Mouse (Mus musculus) urinary bladder, adult 2 months (tissue): ENCODE data around the gene Gclm. TPM values are rescaled to one million over a fixed set of nuclear protein-coding genes. Genes with fewer than 3 reads are reported as not detected.
"Not testable (repeated sequence)": the region's sequence is repeated elsewhere in the genome, so short reads cannot be mapped to it uniquely, and the experiment has no call there.

Source experiments
- DNase-seq: peaks from one replicate; pipeline ENCODE4 v3.0.0; 2022; ENCODE audit warnings: low spot score
- polyA plus RNA-seq: library from polyadenylated mRNA; depleted of rRNA; stranded (reverse); fragments of >200 nt; gene quantifications from 2 replicates; pipeline ENCODE4 v1.2.3, GENCODE M21; 2012

Gene Gclm
- polyA plus RNA-seq, 1 experiment: 84.0 TPM

DNA sequence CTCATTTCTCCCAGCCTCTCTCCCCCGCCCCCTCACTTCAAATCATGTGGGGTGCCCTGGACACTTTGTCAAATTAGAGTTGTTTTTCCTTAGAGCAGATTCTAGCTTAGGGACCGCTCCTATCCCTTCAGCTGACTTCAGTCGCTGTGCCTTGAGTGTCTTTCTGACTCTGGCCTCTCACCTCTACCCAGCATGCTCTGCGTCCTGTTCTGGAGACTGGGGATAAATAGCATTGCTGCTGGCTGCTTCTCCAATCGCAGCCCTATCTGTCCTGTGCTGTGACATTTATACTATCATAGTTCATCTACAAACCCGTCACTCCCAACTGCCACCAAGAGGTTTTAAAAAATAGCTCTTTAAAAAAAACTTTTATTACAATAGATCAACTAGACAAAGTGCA, 2.5 kb upstream of the Gclm start:
- no peak for DNase-seq

DNA sequence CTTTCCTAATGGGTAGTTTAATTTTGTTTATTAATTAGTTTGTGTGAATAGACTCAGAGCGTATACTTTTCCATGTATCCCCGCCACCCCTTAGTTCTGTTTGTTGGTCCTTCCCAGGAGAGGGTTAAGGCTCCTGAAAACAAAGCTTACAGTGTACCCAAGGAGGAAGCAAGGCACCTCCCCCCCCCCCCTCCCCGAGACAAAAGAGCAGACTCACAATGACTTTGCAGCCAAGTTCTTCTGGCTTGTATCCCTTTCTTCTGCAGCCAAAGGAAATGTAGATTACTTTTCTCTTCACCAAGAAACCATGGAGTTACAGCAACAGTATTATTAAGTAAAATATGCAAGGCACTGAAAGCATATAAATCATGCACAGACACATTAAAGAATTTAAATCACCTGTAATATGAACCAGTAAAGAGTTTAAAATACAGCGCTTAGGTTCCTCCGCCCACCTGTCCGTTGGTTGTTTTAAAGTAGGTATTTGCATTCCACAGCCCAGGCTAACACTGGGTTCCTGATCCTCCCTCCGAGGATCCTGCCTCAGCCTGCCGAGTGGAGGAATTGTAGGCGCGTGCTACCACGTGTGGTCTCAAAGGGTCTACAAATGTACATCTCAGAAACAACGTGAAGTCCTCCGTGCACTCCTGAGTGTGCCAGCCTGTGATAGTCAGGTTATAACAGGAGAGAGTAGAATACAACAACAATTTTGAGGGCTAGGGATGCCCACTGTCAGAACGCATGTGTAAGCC, 1.8 kb upstream of the Gclm start:
- no peak for DNase-seq

DNA sequence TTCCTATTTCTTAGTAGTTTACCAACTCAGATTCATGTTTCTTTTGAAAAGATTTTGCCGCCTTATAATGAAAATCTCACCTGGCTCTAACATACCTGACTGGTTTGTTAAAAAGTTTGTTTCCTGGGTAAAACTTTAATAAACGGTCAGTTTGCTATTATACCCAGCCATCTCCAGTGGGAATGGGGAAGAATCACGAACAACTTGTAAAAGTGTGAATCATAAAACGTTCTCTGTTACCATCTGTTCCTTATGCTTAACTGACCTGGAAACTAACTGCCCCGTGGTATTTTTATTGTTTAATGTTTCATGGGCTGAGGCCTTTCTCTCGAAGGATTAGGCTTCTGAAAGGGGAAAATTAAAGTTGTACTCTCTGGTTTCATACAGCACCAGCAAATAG, 598 bp upstream of the Gclm start:
- DNase-seq: no peak

DNA sequence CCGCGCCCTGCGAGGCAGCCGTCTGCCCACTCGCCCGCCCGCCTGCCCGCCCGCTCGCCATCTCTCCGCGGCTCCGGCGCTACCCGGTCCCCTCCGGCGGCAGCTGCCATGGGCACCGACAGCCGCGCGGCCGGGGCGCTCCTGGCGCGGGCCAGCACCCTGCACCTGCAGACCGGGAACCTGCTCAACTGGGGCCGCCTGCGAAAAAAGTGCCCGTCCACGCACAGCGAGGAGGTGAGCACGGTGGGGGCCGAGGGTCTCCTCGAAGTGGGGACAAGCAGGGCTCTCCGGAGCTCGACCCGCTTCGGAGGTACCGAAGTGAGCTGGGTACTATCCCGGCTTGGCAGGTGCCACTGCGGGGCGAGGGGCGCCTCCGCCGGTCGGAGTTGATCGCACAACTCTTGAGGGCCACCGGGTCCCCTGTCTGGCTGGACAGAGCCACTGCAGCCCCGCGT, 548 bp downstream of the Gclm start:
- DNase-seq: no peak

DNA sequence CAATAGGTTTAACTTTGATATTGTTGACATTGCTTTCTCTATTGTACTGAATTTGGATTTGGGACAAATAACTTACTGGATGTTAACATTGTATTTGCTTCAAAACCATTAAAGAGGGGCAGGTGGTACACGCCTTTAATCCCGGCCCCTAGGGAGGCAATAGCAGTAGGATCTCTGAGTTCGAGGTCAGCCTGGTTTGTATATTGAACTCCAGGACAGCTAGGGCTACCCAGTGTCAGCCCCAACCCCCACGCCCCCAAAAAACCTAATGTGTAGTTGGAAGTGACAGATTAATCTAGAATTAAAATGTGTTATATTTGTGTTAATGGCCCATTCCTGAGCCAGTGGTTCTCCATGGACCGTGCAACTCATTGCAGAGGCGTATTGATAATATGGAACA, 1.0 kb downstream of the Gclm start:
- DNase-seq: no peak

DNA sequence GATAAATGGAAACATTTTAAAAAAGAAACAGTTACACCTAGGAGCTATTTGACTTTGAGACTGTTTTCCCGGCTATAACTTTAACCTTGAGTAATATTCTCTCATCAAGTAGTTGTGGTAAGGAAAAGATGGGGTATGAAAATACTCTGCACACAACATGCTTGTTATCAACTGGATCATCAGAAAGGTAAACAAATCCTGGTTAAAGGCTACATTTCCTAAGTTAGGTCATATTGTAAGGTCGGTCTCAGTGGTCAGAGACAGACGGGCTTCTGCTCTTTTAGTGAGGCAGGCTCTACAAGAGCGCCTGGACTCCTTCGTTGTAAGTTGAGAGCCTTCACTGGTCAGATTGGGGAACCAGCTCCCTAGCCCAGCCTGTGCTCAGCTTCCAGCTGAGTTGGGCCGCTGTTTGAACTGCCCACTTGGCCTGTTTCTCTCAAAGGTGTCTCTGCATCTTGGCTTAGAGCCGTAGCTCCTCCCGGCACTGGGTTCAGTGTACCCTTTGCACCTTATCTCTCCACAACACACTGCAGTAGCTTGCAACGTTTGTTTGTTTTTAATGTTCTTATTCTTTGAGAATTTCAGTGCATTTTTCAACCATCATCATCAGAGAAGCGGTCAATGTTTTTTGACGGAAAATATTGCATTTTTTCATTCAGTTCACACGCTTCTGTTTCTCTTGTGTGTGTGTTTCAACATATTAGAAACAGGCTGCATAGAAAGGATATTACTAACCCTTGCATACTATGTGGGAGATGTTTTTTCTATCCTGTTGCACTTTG, 1.8 kb downstream of the Gclm start:
- no peak for DNase-seq

DNA sequence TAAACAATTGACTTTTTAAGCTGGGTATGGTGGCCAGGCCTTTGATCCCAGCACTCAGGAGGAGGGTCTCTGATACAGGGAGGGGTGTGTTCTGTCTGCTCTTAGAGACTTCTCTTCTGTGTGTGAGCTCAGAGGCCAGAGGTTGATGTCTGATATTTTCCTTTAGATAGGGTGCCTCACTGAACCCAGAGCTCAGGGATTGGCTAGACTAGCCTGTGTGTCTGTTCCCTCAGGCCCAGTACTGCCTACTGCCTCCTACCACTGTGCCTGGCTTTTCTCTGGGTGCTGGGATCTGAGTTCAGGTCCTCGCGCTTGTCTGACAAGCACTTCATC, 2.4 kb downstream of the Gclm start:
- DNase-seq: no peak

DNA sequence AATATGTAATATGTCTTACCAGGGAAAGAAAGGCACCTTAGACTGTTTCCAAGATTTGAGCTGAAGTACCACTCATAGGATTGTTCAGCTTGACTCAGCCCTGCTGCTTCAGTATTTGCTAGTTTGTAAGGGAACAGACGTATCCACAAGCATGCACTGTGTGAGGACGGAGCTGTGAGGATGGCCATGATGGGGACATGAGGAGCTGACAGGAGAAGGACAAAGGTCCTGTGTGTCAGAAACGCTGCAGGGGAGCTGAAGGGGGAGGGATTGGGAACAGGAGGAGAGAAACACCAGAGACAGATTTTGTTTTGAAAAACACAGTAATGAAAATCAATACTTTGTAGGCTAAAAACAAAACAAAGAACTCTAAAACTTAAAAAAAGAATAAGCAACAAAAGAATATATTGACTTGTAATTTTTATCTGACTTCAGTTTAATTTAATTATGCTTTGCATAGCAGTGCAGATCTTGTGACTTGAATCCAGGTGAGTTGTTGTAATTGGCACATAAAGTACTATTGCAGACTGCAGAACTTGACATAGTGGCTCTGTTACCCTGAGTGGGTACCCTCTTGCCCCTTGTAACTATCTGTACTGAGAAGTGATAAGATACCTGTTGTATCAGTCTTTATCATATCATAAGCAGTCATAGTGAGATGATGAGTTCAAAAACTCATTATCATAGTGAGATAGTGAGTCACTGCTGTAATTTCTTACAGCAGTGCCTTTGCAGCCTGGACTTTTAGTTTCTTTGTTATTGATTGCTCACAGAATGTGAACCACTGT, 7.3 kb downstream of the Gclm start:
- no peak for DNase-seq

DNA sequence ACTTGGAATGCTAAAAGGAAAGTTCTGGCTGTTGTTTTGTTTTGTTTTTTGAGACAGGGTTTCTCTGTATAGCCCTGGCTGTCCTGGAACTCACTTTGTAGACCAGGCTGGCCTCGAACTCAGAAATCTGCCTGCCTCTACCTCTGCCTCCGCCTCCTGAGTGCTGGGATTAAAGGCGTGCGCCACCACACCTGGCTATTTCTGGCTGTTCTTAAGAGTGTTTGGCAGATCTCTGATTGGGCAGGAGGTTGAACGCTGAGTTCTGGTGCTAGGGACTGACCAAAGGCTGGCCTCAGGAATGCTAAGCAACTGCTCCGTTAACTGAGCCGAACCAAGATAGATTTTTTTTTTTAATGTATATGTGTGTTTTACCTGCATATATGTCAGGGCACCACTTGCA, 8.7 kb downstream of the Gclm start:
- DNase-seq: not testable (repeated sequence)

DNA sequence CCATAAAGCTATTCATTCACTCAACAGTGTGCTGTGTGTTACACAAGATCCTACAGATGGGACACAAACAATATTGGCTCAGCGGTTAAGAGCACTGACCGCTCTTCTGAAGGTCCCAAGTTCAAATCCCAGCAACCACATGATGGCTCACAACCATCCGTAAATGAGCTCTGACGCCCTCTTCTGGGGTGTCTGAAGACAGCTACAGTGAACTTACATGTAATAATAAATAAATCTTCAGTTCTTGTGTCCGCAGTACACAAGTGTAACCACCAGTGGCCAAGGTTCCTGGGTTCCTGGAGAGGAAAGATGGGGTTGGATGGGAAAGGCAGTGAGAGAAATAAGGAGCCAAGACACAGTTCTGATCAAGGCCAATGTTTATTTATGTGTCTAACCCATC, 24.6 kb downstream of the Gclm start:
- no peak for DNase-seq

DNA sequence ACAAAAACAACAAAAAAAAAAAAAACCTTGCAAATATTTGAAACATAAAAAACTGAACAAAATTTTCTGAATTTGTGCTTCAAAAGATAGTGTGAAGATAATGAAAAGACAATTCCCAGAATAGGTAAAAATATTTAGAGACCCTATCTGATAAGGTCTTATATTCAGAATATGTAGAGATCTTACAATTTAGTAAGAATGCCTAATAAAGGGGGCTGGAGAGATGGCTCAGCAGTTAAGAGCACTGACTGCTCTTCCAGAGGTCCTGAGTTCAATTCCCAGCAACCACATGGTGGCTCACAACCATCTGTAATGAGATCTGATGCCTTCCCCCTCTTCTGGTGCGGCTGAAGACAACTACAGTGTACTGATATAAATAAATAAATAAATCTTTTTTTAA, 27.2 kb downstream of the Gclm start:
- DNase-seq: not testable (repeated sequence)

DNA sequence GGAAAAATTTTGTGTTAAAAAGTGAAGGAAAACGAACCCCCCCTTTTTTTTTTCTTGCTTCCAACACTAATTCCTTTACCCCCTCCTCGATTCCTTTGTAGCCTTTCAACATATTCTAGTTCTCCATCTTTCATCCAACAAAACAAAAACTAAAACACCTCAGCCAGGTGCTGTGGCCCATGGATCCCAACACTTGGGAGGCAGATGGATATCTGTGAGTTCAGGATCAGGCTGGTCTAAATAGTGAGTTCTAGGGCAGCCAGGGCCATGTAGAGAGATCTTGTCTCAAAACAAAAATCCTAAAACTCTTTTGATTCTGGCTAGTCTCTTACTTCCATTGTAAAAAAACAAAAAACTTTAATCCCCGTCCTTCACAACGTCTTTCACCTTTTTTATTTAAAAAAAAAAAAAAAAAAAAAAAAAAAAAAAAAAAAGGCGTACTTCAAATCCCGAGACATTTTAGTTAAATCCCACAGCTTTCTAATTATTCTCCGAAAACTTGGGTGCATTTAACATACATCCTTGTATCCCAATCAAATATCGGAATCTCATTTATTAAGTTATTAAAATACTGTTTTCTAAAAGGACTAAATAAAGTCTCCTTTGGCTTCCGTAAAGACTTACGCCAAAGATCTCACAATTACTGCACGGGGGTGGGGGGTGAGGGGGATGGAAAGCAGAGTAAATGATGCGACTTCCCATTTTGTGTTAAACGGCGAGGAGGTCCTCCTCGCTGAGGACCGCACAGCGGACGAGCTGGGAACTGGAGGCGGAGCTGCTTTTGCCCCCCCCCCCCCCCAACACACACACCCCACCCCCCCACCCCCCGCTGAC, 28.3 kb downstream of the Gclm start:
- no peak for DNase-seq

DNA sequence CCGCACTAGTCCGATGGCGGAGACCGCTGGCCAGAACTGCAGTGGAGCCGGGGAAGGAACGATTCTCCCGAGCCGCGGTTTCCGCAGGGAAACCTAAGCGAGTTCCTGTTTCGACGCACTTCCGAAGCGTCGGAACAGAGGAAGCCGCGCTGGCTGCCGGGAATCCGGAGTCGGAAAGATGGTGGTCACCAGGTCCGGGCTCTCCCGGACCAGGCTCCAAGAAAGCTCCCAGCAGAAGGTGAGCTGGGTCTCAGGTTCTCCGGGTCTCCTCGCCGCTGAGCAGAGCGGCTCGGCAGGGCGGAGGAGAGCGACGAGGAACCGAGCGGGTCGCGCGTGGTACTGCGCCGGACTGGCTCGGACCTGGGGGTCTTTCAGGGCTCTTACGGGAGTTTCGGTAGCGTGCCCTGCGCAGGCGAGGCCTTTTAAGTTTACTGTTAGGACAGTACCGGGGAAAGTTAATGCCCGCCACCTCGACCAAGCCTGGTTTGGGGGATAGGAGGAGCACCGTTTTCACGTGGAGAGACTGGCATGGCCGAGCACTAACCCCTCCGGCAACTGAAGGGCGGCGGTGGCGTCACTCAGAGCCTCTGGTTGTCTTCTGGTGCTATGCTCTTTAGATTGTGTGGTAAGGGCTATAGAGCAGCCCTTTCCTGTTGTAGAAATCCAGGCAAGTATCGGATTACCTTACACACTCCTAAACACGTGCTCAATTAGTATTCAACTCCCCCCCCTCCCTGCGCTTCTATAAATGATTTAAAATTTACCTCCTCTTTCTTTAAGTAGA, 29.1 kb downstream of the Gclm start, which contains the start of gene Dnttip2:
Dnttip2 (plus strand) TSS at position 148 of the 784 bp plus-strand sequence.
- DNase-seq: peak; percentile 80

DNA sequence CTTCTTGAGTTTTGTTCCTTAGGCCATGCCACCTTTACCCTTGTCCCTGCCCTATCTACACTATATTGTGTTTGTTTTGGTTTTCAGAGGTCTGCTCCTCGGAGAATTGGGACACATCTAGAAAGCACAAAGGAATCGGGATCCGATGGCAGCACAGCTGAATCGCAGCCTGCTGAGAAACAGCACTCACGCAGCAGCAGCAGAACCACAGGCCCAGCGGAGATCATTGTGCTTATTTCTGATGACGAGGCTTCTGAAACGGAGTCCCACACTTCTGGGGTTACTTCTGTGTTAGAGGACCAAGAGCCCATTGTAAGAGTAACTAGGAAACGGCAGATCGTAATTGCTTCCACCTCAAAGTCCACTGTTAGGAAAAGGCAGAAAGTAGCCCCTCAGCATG, 29.8 kb downstream of the Gclm start:
- DNase-seq: no peak

DNA sequence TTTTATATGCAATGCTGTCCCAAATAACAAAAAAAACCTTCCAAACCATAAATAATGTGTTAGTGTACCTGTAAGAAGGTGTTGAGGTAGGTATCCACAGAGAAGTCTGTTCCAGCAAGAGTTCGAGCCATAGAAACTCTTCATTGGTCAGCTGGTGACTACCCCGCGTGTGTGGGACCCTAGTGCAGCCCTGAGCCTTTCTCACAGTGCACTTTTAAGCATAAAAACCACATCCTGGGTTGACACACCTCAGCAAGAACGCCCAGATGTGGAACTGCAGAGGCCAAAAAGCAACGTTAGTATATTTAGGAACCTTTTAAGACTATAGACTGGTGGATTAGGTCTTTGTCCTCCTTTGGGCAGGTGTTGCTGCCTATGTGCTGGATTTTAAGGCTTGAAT, 41.8 kb downstream of the Gclm start:
- DNase-seq: no peak

DNA sequence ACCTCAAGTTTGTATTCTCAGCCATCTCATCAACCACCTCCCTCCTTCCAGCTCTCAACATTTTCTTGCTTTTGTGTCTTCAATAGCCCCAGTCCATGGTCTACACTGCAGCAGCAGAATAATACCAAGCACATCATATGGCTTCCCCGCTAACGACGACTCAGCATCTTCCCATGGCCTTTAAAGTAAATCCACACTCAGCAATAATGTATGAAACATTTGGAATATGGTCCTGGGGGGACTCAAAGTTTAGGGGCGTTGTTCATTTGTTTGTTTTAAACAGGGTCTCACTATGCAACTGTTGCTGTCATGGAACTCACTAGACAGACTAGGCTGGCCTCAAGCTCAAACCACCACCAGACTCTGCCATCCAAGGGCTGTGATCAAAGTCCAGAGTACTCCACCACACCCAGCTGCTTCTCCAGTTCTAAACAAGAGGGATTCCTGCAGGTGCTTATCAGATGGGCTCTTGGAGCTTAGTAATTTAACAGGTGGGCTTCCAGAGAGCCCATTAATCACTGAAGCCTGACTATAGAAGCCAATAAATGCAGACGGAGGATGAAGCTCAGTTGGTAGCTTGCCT, 43.3 kb downstream of the Gclm start:
- DNase-seq: no peak

DNA sequence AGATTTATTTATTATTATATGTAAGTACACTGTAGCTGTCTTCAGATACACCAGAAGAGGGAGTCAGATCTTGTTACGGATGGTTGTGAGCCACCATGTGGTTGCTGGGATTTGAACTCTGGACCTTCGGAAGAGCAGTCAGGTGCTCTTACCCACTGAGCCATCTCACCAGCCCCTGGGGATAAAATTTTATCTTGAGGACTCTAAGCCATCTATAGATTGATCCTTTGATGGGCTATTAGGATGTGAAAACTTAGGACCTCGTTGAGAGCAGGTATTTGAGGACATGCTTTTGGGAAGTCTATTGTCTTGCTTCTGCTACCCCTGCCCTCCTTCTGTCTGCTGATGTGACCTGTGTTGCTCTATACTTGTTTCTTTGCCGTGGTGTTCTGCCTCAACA, 44.0 kb downstream of the Gclm start:
- not testable (repeated sequence) for DNase-seq

DNA sequence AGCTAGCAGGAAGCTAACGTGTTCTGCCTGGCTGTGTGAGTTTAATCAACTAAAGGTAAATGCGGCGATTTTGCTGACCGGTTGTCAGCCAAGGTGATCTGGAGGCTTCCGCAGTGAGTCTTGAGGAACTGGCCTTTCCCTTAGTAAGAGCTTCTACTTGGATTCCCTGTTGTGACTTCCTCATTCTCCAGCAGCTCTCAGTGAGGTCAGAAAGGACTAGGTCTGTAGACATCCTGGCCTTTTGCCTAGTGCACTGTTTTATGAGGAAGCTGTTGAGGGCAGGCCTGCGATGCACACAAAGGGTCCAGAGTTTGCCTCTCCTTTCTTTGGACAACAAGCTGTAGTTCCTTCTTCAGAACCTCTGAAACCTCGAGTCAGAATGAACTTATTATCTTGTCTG, 45.3 kb downstream of the Gclm start:
- no peak for DNase-seq

DNA sequence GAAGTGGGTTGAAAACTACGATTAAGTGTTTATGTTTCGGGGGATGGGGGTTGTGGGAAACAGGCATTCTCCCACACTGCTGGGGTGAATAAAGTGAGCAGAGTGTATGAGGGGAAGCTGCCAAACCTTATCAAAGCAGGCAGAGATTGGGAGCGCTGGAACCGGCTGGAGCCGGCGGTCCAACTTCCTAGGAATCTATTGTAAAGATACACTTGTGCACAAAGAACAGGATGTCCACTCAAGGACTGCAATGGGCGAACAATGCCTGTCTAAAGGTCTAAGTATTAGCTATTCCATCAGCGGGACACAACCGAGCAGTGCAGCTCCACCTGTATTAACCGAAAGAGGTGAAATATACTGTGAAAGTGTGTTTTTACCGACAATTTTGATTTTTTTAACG, 46.5 kb downstream of the Gclm start:
- no peak for DNase-seq
